Mouse (Mus musculus) limb, embryonic 14.5 days (tissue): ENCODE results near the gene Vmn2r79. TPM values are rescaled to one million over a fixed set of nuclear protein-coding genes. Genes with fewer than 3 reads are reported as not detected.
"Not testable (repeated sequence)": the region's sequence is repeated elsewhere in the genome, so short reads cannot be mapped to it uniquely, and the experiment has no call there.

ENCODE experiments used
- ATAC-seq: fragments of 200-750 bp; cut with Nextera tagmentation; 2 replicates; pipeline ENCODE4 v1.8.0; 2017; ENCODE audit warnings: low read depth, moderate number of reproducible peaks, moderate TSS enrichment; ENCODE audit not compliant: low FRiP score
- DNase-seq: peaks from one replicate; pipeline ENCODE4 v3.0.0-alpha.2; 2015; ENCODE audit warnings: low spot score
- H3K27ac ChIP-seq: fragments of 300-500 bp; sonication (generic); replicated peaks from 2 replicates; pipeline ENCODE4 v1.5.1; 2014; ENCODE audit warnings: low read depth, mild to moderate bottlenecking, low read length, moderate library complexity, mixed read lengths
- H3K27me3 ChIP-seq: fragments of 300-500 bp; sonication (generic); 2 replicates; pipeline ENCODE4 v1.6.1; 2014; ENCODE audit warnings: low read length, mixed read lengths; ENCODE audit not compliant: control insufficient read depth, insufficient read depth
- H3K36me3 ChIP-seq: fragments of 300-500 bp; sonication (generic); 2 replicates; pipeline ENCODE4 v1.6.1; 2014; ENCODE audit warnings: mild to moderate bottlenecking, low read length, moderate library complexity, mixed read lengths; ENCODE audit not compliant: control insufficient read depth, insufficient read depth
- H3K4me1 ChIP-seq: fragments of 300-500 bp; sonication (generic); 2 replicates; pipeline ENCODE4 v1.6.1; 2014; ENCODE audit warnings: antibody characterized with exemption, low read length, mixed read lengths; ENCODE audit not compliant: control insufficient read depth, insufficient read depth
- H3K4me2 ChIP-seq: fragments of 300-500 bp; sonication (generic); replicated peaks from 2 replicates; pipeline ENCODE4 v1.6.1; 2014; ENCODE audit warnings: low read depth, mild to moderate bottlenecking, low read length, moderate library complexity; ENCODE audit not compliant: severe bottlenecking
- H3K4me3 ChIP-seq: fragments of 300-500 bp; sonication (generic); replicated peaks from 2 replicates; pipeline ENCODE4 v1.5.1; 2014; ENCODE audit warnings: low read length
- H3K9ac ChIP-seq: fragments of 300-500 bp; sonication (generic); 2 replicates; pipeline ENCODE4 v1.6.1; 2014; ENCODE audit warnings: mild to moderate bottlenecking, low read depth, low read length, moderate library complexity; ENCODE audit not compliant: severe bottlenecking
- H3K9me3 ChIP-seq: fragments of 300-500 bp; sonication (generic); 2 replicates; pipeline ENCODE4 v1.6.1; 2016; ENCODE audit warnings: low read length; ENCODE audit not compliant: control insufficient read depth
- POLR2A ChIP-seq: fragments of 200-500 bp; IDR thresholded peaks from 2 replicates; pipeline ENCODE4 v1.8.0; 2012; ENCODE audit warnings: inconsistent platforms, mild to moderate bottlenecking, moderate library complexity, borderline replicate concordance; ENCODE audit not compliant: insufficient read depth, insufficient read length; ENCODE audit errors: extremely low read depth
- WGBS: fragments of 180-500 bp; shearing (Covaris S2); extraction: QIAGEN DNeasy Blood & Tissue Kit; methylation state at CpG from one replicate; pipeline ENCODE4 v1.1.7; 2014; 5-methylcytosine and 5-hydroxymethylcytosine counted together
- polyA plus RNA-seq, 2 experiments: library from polyadenylated mRNA; depleted of rRNA in 1 of 2; stranded (reverse) in 1 of 2; unstranded in 1 of 2; fragments of >200 nt; fragmentation: Nextera tagmentation in 1 of 2; extraction: Ambion mirVana in 1 of 2; gene quantifications; 2 replicates each; pipeline versions ENCODE4 v1.2.1 to v1.2.3; 2012 to 2014

The Vmn2r79 gene
- not detected in 2 replicates for polyA plus RNA-seq (2012; rRNA removed)
- not detected in 2 replicates for polyA plus RNA-seq (2014; fragmentation: Nextera tagmentation; extraction: Ambion mirVana)

- not testable (repeated sequence) for DNase-seq, H3K4me2 ChIP-seq, ATAC-seq, H3K4me1 ChIP-seq, H3K9ac ChIP-seq, H3K4me3 ChIP-seq, H3K27ac ChIP-seq, H3K9me3 ChIP-seq, H3K36me3 ChIP-seq, H3K27me3 ChIP-seq
- 81% methylated on average over 1 of the region's 1 CpGs for WGBS
Observed at GRCm38 (mm10) chr7:86995815-86996214, at the start of gene Vmn2r79. TSS of gene Vmn2r79 (plus strand) at chr7:86996115.

- Histone ChIP-seq H3K4me3 (no peak overlapping the region), H3K27ac (no peak overlapping the region), H3K4me1 (no peaks in the 10 kb centered on the region), H3K9me3 (no peaks in the 10 kb centered on the region), H3K27me3 (no peaks in the 10 kb centered on the region), H3K36me3 (no peaks in the 10 kb centered on the region), H3K9ac (no peak overlapping the region), H3K4me2 (no peak overlapping the region)
- DNase-seq (no peak), ATAC-seq (no peak)
- no peak for TF ChIP-seq POLR2A
- whole genome bisulfite sequencing, result 51% methylated on average over 1 of the region's 1 CpGs
Observed at GRCm38 (mm10) chr7:86994700-86995099, 1.2 kb upstream of the Vmn2r79 start.

DNA sequence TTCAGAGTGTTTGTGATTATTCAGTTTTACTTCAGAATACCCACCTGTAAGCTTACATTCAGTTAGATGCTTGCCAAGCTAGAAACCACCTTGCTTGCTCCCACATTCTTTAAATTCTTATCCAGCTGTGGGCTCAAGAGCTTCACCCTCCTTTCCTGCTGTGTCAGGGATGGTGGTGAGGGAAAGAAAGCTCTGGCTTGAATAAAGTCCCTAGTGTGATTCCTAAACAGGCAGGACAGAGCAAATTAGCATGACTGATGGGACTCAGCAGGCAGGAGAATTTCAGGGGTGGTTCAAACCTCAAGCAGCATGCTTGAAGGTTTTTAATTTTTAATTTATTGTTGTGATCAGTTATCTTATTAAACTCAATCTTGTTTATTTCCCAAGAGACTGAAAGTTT is 30.6 kb downstream of the Vmn2r79 start:
- ATAC-seq, H3K9me3 ChIP-seq, DNase-seq, H3K27me3 ChIP-seq, H3K27ac ChIP-seq, H3K4me2 ChIP-seq, H3K4me3 ChIP-seq, H3K4me1 ChIP-seq, H3K9ac ChIP-seq, H3K36me3 ChIP-seq: not testable (repeated sequence)

- TF ChIP-seq POLR2A, result no peak
- Histone ChIP-seq H3K27ac (no peak overlapping the region), H3K36me3 (no peaks in the 10 kb centered on the region), H3K4me1 (no peaks in the 10 kb centered on the region), H3K27me3 (no peaks in the 10 kb centered on the region), H3K4me2 (no peak overlapping the region), H3K9me3 (no peaks in the 10 kb centered on the region), H3K9ac (no peak overlapping the region), H3K4me3 (no peak overlapping the region)
- WGBS, result 76% methylated on average over 4 of the region's 4 CpGs
- no peak for ATAC-seq
- DNase-seq, result no peak
Observed at GRCm38 (mm10) chr7:87063576-87063975, 67.7 kb downstream of the Vmn2r79 start.

Other genes with a start within 250 kb of the Vmn2r79 start
- 0.15 and 0.18 TPM in 2 replicates for gene Folh1, start 220.2 kb upstream of the Vmn2r79 start, polyA plus RNA-seq (2012; rRNA removed)
- gene Folh1, start 220.2 kb upstream of the Vmn2r79 start, polyA plus RNA-seq (2014; fragmentation: Nextera tagmentation; extraction: Ambion mirVana), result 0.14 and 0.18 TPM in 2 replicates
- not detected in 2 replicates for gene Vmn2r77, start 201.1 kb upstream of the Vmn2r79 start, polyA plus RNA-seq (2012; rRNA removed)
- not detected in 2 replicates for gene Vmn2r77, start 201.1 kb upstream of the Vmn2r79 start, polyA plus RNA-seq (2014; fragmentation: Nextera tagmentation; extraction: Ambion mirVana)
- gene Vmn2r78, start 81.0 kb upstream of the Vmn2r79 start, polyA plus RNA-seq (2012; rRNA removed), result 0.03 TPM in 1 of 2 replicates, not detected in the other
- gene Vmn2r78, start 81.0 kb upstream of the Vmn2r79 start, polyA plus RNA-seq (2014; fragmentation: Nextera tagmentation; extraction: Ambion mirVana), result not detected in 2 replicates
- gene Nox4, start 250.0 kb downstream of the Vmn2r79 start, polyA plus RNA-seq (2012; rRNA removed), result 4.1 and 4.9 TPM in 2 replicates
- 5.7 and 6.2 TPM in 2 replicates for gene Nox4, start 250.0 kb downstream of the Vmn2r79 start, polyA plus RNA-seq (2014; fragmentation: Nextera tagmentation; extraction: Ambion mirVana)